Mouse (Mus musculus) frontal cortex, adult (tissue): Measurements from ENCODE around the gene Adsl.

ENCODE experiments used
- ATAC-seq: cut with Nextera tagmentation; 2 replicates; pipeline ENCODE4 v1.9.2; 2017; ENCODE audit warnings: mild to moderate bottlenecking, moderate library complexity, mixed read lengths; ENCODE audit not compliant: low TSS enrichment

Adsl gene

DNA sequence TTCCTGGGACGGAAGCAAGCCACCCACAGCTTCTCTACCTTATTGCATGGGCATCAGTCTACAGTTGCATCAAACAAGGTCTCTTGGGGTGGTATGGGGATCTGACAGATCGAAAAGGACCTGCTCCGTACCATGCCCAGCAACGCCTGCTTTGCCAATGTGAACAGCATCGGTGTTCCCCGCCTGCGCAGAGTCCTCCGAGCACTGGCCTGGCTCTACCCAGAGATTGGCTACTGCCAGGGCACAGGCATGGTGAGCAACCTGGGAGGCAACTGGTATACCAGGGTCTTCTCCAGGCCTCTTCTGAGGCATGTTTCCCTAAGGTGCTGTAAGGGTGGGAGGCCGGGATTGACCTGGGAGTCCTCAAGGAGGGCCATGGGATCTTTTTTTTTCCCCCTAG lies 59.0 kb downstream of the Adsl start:
- no peak for ATAC-seq

DNA sequence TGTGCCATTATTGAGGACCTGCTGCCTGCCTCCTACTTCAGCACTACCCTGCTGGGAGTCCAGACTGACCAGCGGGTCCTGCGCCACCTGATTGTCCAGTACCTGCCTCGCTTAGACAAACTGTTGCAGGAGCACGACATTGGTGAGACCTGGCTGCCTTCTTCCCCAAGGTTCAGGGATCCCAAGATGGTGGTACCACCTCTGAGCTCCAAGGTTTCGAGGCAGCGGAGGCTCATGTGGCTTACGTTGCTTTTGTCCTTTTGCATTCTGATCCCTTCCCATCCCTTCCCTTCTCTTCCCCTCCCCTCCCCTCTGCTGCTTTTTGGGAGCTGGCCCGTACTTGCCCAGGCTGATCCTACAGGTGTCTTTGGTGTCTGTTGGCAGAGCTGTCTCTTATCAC lies 59.6 kb downstream of the Adsl start:
- ATAC-seq: no peak

DNA sequence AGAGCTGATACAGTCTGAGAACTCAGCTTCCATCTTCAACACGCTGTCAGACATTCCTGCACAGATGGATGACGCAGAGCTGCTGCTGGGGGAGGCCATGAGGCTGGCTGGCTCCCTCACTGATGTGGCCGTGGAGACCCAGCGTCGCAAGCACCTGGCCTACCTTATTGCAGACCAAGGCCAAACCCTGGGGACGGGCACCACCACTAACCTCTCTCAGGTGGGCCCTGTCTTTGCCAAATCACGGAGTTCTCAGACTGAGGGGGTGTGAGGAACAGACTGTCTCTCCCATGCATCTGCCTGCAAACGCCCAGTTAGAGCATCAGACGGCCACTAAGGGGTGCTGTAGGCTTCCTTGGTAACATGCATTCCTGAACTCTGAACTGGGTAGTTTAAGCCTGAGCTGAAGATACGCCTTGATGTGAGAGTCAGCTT lies 60.4 kb downstream of the Adsl start:
- ATAC-seq: peak; percentile 55

DNA sequence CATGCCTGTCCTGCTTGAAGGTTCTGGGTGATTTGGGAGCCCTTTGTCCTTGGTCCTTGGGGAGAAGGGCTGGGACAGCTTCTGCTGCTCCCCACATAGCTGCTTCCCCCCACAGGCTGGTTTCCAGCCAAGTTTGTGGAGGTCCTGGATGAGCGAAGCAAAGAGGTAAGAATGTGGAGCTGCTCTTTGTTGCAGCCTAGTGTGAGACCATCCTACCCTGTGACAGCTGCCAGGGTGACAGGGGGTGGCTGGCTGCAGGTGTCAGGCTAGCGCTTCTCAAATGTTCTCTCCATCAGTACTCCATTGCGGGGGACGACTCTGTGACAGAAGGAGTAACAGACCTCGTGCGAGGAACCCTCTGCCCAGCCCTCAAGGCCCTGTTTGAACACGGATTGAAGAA lies 61.8 kb downstream of the Adsl start:
- ATAC-seq: 0 out of 2 replicates have a peak, but pooled peaks have one; percentile 9

DNA sequence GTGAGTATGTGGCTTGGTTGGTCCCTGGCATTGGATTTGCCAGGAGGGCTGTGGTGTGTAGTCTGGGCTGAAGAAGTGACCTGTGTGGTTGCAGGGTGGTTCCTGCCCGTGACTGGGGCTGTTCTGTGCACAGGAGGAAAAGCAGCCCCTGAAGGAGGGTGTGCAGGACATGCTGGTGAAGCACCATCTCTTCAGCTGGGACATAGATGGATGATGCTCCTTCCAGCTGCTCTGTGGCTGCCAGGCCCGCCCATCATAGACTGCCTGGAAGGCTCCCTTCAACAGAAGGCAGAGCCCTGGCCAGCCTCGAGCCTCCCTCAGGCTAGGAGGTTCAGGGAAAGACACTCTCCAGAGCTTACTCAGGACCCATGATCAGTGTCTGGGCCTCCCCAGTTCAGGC lies 63.2 kb downstream of the Adsl start:
- no peak for ATAC-seq

DNA sequence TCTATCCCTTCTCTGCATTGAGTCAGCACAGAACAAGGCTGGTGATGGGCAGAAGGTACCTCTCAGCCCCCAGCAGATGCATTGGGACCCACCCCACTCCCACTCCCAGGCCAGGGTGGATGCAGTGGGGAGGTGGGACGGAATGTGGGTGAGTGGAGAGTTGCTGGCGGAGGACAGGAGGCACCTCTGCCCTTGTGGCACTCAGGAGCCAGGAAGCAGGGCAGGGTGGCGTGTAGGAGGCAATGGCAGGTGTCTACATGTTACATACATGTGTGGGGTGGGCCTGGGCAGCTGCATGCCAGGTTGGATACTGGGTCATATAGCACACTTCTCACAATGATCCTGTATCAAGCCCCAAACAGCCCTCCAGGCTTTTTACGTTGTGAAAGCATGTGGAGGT lies 64.1 kb downstream of the Adsl start:
- no peak for ATAC-seq

DNA sequence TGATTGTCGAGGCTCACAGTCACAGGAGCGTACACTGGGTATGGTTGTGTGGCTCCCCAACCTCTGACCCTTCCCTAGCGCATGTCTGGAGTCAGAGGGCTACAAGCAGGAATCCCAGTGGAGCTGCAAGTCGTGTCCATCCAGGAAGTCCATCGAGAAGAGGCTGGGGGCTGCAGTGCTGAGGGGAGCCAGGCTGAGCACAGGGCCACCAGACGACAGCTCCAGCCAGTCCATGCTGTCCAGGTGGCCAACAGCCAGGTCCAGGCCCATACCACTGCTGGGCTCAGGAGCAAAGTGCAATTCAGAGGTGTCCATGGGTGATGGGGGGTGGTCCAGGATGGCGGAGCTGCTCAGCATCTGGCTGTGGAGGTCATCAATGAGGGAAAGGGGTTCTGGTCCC lies 64.9 kb downstream of the Adsl start:
- ATAC-seq: no peak

DNA sequence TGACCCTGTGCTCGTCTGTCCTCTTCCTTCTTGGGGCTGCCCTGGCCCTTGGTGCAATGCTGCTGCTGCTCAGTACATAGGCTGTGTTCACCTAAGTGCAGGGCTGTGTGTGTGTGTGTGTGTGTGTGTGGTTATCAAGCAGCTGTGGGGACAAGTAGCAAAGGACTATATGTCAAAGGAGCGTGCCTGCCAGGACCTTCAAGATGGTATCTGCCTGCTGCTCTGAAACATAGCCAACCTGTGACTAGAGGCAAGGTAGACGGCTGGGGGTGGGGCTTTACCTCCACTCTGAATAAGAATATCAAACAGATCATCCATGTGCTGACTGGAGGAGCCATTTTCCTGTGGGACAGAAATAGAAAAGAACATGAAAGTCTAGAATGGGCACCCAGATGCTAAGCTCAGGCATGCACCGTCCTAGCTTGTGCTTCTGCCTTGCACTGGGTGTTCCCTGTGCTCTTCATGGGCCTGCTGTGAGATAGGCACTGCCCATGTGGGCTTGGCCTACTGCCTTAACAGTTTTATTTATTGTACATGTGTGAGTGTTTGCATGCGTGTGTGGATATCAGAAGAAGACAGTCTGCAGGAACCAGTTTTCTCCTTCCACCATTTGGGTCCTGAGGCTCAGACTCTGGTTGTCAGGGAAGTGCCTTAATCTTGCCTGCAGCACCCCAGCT lies 66.9 kb downstream of the Adsl start:
- ATAC-seq: peak; percentile 14; the same call in 1 of the 2 replicates

DNA sequence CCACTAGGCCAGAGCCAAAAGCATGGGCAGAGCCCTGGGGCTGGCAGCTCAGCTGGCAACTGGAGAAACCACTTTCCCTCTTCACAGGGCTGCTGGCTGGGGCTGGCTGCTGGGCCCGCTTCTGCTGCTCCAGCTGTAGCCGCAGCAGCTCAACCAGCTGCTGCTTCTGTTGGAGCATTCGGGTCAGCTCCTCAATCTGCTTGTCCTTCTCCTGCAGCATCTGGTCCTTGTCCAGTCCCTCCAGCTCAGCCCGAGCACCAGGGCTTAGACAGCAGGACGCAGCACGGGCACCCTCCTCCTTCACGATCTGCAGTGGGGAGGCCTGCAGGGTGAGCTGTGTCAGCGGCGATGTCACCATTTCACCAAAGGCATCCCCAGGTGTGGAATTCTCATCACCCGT lies 68.2 kb downstream of the Adsl start:
- ATAC-seq: no peak

DNA sequence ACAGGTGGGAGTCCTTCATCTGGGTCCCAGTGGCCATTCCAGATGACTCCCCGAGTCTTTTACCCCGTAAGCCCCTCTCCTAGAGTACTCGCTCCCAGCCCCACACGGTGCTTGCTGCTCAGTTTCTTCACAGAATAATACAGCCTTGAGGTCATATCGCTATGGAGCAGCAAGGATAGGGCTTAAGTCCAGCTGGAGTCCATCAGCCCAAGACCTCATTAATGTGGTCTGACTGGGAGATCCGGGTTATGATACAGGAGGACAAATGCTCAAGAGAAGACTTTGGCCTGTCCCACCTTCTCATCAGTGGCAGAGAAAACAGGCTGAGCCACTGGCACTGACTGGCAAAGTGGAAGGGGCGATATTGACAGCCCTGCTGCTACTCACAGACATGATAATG lies 69.0 kb downstream of the Adsl start:
- no peak for ATAC-seq
